Mouse (Mus musculus): Measurements from ENCODE around the gene Tanc1.

DNA sequence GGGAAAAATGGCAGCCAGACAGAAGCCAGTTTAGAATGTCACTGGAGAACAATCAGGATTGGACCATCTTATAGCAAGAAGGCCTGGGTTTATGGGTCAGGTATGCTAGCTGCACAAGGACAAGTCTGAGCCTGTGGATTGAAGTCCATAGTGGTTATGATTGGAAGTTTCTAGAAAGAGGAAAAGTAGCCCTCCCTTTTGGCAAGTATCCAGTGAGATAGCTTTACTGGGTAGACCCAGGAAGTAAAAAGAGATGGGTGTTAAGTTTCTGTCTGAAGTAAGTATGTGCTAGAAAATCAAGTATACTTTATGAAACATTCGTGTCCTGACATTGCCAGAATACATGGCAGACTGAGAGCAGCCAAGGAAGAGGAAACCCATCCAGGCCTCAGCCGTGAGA, 103.2 kb downstream of the Tanc1 start:
- TF ChIP-seq GATA1 (IDR thresholded peaks at IDR 0.05; ENCODE audit: borderline replicate concordance, low read length) (no peak), CTCF (IDR thresholded peaks at IDR 0.05; ENCODE audit: low read depth, low read length) (no peak), TAL1 (conservative IDR thresholded peaks at IDR 0.05; ENCODE audit: low read depth, low read length) (no peak), GATA2 (IDR thresholded peaks at IDR 0.05; ENCODE audit: borderline replicate concordance, low read depth, low read length) (no peak)

Measured in G1E (cell line).